Mouse (Mus musculus): Measurements from ENCODE around the gene Cort.

- no peak for TF ChIP-seq CTCF (IDR thresholded peaks at IDR 0.05; ENCODE audit: borderline replicate concordance, control insufficient read depth, extremely low read depth, insufficient read depth, low read length, poor library complexity)
- TF ChIP-seq POLR2A (IDR thresholded peaks at IDR 0.05; ENCODE audit: control insufficient read depth, extremely low read depth, insufficient read depth, low read length, poor library complexity) = no peak
These were observed 5.4 kb upstream of the Cort start for GRCm38 (mm10) chr4:149131789-149132565.
